Mouse (Mus musculus): ENCODE results near the gene Pex13. TPM values are rescaled to one million over a fixed set of nuclear protein-coding genes. Genes with fewer than 3 reads are reported as not detected.
"Not testable (repeated sequence)": the region's sequence is repeated elsewhere in the genome, so short reads cannot be mapped to it uniquely, and the experiment has no call there.

Gene Pex13
- polyA plus RNA-seq, 1 experiment from 2014 or later, result 16.5 TPM

GRCm38 (mm10) chr11:23614546-23614945 lies 51.2 kb downstream of the Pex13 start:
- peaks cover 15% of the 10 kb centered on the region; the same call in 1 of the 2 replicates for H3K36me3 ChIP-seq (ENCODE audit: inconsistent target)

GRCm38 (mm10) chr11:23607291-23607690 lies 58.5 kb downstream of the Pex13 start:
- 100% methylated on average over 2 of the region's 6 CpGs for WGBS (ENCODE audit: missing documents)
- H3K4me3 ChIP-seq (ENCODE audit: inconsistent target); H3K79me2 ChIP-seq (ENCODE audit: inconsistent target); H3K27ac ChIP-seq: not testable (repeated sequence)
- peaks cover 14% of the 10 kb centered on the region; the same call in 1 of the 2 replicates for H3K36me3 ChIP-seq (ENCODE audit: inconsistent target)

More at GRCm38 (mm10) chr11:23614546-23614945, 51.2 kb downstream of the Pex13 start:
- Histone ChIP-seq H3K4me3 (ENCODE audit: inconsistent target) (no peak overlapping the region), H3K27ac (no peak overlapping the region), H3K79me2 (ENCODE audit: inconsistent target) (no peaks in the 10 kb centered on the region)
- WGBS (ENCODE audit: missing documents), result 30% methylated on average over 5 of the region's 5 CpGs

Other genes starting within 250 kb of the Pex13 start
- gene Ahsa2, start 167.9 kb downstream of the Pex13 start, polyA plus RNA-seq (2018), result 12.5 to 17.1 TPM (median 16.3 TPM) in 3 replicates
- gene 1700093K21Rik, start 144.8 kb downstream of the Pex13 start, polyA plus RNA-seq (2018), result not detected in 3 replicates
- 12.1 to 19.8 TPM (median 14.4 TPM) in 3 replicates for gene 0610010F05Rik, start 32.3 kb downstream of the Pex13 start, polyA plus RNA-seq (2018)
- 13.4 to 17.9 TPM (median 17.4 TPM) in 3 replicates for gene Pus10, start 285 bp downstream of the Pex13 start, polyA plus RNA-seq (2018)
- gene Rel, start 105.0 kb upstream of the Pex13 start, polyA plus RNA-seq (2018), result 9.2 to 15.4 TPM (median 13.0 TPM) in 3 replicates
- 5.1 to 8.3 TPM (median 6.8 TPM) in 3 replicates for gene Papolg, start 229.3 kb upstream of the Pex13 start, polyA plus RNA-seq (2018)

All from macrophage (primary cell).